Mouse (Mus musculus) layer of hippocampus, adult 2 months (tissue): Measurements from ENCODE around the gene Adgb. TPM values are rescaled to one million over a fixed set of nuclear protein-coding genes. Genes with fewer than 3 reads are reported as not detected.
"Not testable (repeated sequence)": the region's sequence is repeated elsewhere in the genome, so short reads cannot be mapped to it uniquely, and the experiment has no call there.

ENCODE experiments used
- DNase-seq, 2 experiments: peaks; one replicate each; pipeline ENCODE4 v3.0.0; 2022; ENCODE audit warnings: low spot score in 2 of 2
- H3K27ac ChIP-seq: fragments of 200-600 bp; 2 replicates; pipeline ENCODE4 v1.8.1; 2022
- H3K4me3 ChIP-seq: fragments of 200-600 bp; 2 replicates; pipeline ENCODE4 v1.8.1; 2022; ENCODE audit warnings: mild to moderate bottlenecking
- CTCF ChIP-seq: fragments of 200-600 bp; conservative IDR thresholded peaks from 2 replicates; pipeline ENCODE4 v1.8.1; 2022; ENCODE audit warnings: antibody characterized with exemption, mild to moderate bottlenecking, moderate library complexity
- long read RNA-seq, 2 experiments: library from polyadenylated mRNA; stranded (forward); transcript quantifications; one replicate each; pipeline ENCODE4 v2.0.0; 2021; ENCODE audit warnings: borderline mapping rate in 2 of 2
- total RNA-seq, 2 experiments: library from RNA; stranded (reverse); gene quantifications; 2 replicates each; pipeline ENCODE4 v1.2.3; 2021

Adgb gene
- total RNA-seq, result 1 to 10 TPM in 1 of 2 experiments, under 1 TPM in 1; 0.66 to 1.1 TPM
- long read RNA-seq, experiment 1, result 0 reads
- long read RNA-seq, experiment 2, partial matches to known transcripts, result 0 of 1 reads
- long read RNA-seq, experiment 2, other reads (novel, unspliced or antisense), result 1 of 1 reads

- DNase-seq, result peak; percentile 46 to 47
- peak within 1 kb of the TSS; percentile 42 for H3K4me3 ChIP-seq
- H3K27ac ChIP-seq, result peak within 1 kb of the TSS; percentile 73
- TF ChIP-seq CTCF, result no peak
Measured at GRCm38 (mm10) chr10:10471961-10472610, at the start of gene Adgb. Gene Adgb, minus strand, starts transcription at chr10:10472326.

GRCm38 (mm10) chr10:10480139-10480538 is 8.0 kb upstream of the Adgb start:
- H3K27ac ChIP-seq, result no peak overlapping the region
- TF ChIP-seq CTCF, result no peak

DNA sequence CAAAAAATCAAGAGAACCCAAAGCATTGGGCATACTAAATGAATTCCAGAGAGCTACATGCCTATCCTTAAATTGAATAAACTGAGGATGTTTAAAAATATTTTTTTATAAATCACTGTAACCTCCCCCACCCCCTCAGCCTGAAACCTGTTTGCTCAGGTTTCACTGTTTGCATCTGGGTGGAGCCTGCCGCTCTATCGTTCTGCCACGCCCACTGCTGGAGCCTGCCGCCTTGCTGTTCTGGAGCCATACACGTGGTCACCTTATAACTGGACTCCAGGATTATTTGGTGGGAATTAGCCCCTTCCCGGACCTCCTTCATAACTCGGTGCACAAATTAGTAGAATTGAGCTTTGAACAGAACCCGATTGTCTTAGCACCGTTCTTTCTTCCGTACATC is 5.3 kb upstream of the Adgb start:
- H3K4me3 ChIP-seq, H3K27ac ChIP-seq, DNase-seq: not testable (repeated sequence)

More at GRCm38 (mm10) chr10:10480139-10480538, 8.0 kb upstream of the Adgb start:
- DNase-seq, result no peak
- H3K4me3 ChIP-seq, result no peak overlapping the region

DNA sequence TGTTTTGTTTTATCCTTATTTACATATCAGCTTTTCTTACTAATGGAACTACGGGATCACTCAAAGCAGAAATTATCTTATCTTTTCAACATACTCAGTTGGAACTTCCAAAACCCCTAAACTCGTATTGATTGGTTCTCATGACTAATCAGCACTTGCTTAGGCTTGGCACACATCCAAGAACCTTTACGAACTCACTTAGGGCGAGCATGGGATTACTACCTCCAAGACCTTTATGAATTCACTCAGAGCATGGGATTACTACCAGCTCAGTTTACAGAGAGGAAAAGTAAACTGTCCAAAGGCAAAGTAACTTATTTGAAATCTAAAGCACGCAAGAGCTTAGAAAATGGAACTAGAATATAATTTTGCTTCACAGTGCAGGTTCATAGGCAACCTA is 4.8 kb upstream of the Adgb start:
- no peak overlapping the region for H3K4me3 ChIP-seq
- no peak overlapping the region for H3K27ac ChIP-seq
- DNase-seq, result no peak
- TF ChIP-seq CTCF, result no peak

GRCm38 (mm10) chr10:10476549-10476948 is 4.4 kb upstream of the Adgb start:
- Histone ChIP-seq H3K4me3 (no peak overlapping the region), H3K27ac (no peak overlapping the region)
- DNase-seq, result no peak
- no peak for TF ChIP-seq CTCF

- Histone ChIP-seq H3K27ac (peak overlapping the region; percentile 64), H3K4me3 (no peak overlapping the region)
- peak; percentile 24 to 51 for DNase-seq
- TF ChIP-seq CTCF, result no peak
Measured at GRCm38 (mm10) chr10:10468699-10469547, 3.2 kb downstream of the Adgb start.

DNA sequence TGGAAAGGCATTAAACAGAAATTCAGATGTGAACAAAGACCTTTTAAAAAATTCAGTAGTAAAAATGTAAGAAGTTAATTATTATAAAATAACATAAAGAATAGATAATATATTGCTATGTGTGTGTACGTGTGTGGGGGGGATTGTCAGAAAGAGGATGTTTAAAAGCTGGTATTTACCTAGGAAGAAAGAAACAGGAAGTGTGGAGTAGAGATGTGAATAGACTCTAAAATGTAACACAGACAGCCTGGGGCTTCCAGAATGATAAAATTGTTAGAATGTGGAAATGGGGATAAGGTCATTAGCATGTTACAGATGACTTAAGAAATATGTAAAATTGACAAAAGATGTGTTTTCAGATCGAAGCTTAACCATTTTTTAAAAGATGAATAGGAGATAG is 12.0 kb downstream of the Adgb start:
- H3K27ac ChIP-seq, result no peak overlapping the region
- no peak for TF ChIP-seq CTCF
- no peak for DNase-seq
- H3K4me3 ChIP-seq, result no peak overlapping the region

DNA sequence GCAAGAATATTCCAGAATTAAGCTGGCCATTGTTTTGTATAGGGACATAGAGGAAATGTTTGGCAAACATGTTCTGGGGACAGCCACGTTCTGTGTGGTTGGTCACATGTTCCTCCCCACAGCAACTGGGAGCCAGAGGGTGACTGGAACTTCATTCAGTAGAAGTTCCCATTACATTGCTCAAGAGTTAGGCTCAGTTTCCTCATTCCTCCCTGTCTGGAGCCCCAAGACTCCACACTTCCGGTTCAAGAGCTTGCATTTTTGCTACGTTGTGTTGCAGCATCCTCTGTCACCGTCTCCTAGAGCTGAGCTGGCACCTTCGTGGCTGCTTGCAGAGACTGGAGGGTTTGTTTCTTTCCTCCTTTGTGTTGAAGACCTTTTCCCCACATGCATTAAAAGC is 15.1 kb downstream of the Adgb start:
- Histone ChIP-seq H3K27ac (no peak overlapping the region), H3K4me3 (no peak overlapping the region)
- TF ChIP-seq CTCF, result no peak
- DNase-seq, result no peak

GRCm38 (mm10) chr10:10449067-10449466 is 23.1 kb downstream of the Adgb start:
- Histone ChIP-seq H3K27ac (no peak overlapping the region), H3K4me3 (no peak overlapping the region)
- no peak for DNase-seq
- TF ChIP-seq CTCF, result no peak

- DNase-seq, result no peak
- no peak overlapping the region for H3K27ac ChIP-seq
- no peak overlapping the region for H3K4me3 ChIP-seq
- TF ChIP-seq CTCF, result no peak
Measured at GRCm38 (mm10) chr10:10444841-10445466, 27.2 kb downstream of the Adgb start.

DNA sequence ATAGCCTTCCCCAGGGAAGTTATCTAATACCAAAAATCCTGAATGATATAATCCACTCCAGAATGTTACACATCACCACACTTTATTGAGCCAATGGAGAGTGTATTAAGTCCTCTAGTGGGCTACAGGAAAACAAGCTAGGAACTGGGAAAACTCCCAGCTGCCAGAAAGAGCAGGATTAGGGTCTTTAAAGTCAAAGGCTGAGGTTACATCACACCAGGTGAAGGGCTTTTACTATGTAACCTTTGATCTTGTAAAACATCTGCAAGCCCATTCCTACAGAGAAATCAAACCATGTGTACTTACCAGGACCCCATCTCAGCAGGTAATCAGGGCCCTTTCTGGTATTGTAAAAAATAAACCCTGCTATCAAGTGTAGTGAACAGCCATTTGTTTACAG is 28.6 kb downstream of the Adgb start:
- Histone ChIP-seq H3K27ac (no peak overlapping the region), H3K4me3 (no peak overlapping the region)
- TF ChIP-seq CTCF, result no peak
- no peak for DNase-seq

DNA sequence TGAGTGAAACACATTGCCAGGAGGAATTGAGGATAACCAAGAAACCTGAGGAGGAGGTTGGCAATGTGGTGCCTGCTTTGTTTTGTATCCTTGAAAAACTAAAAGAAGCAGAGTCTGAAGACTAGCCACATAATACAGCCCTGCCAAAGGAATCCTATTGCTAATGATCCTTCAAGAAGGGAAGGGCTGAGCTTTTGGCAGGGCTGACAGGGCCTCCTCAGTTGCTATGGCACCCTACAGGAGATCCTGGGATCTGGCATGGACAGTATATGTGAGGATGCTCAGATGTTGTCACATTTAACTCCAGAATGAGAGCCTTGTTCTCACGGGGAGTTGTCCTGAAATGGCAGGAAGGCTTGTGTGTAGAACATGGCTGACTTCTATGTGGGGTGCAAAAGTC is 37.1 kb downstream of the Adgb start:
- DNase-seq, result no peak
- H3K27ac ChIP-seq, result no peak overlapping the region
- no peak for TF ChIP-seq CTCF
- H3K4me3 ChIP-seq, result no peak overlapping the region

- DNase-seq, result no peak
- Histone ChIP-seq H3K4me3 (no peak overlapping the region), H3K27ac (no peak overlapping the region)
- no peak for TF ChIP-seq CTCF
Measured at GRCm38 (mm10) chr10:10429635-10430034, 42.5 kb downstream of the Adgb start.
